Mouse (Mus musculus): ENCODE measurements at regions not wholly inside any gene's neighbourhood (a gene's known extent, or its start where the extent isn't known, plus 50 kb on each side); places are given as distances from the start of the nearest gene placed in this dataset.

- Histone ChIP-seq H3K27me3 (replicated peaks) (no peaks in the 10 kb centered on the region), H3K27ac (no peak overlapping the region), H3K4me2 (replicated peaks) (no peak overlapping the region), H3K4me3 (no peak overlapping the region), H3K9ac (no peak overlapping the region), H3K4me1 (no peaks in the 10 kb centered on the region), H3K36me3 (no peaks in the 10 kb centered on the region), H3K9me3 (no peaks in the 10 kb centered on the region)
- ATAC-seq (ENCODE audit: low FRiP score, low read depth): peak; percentile 55; the same call in 1 of the 2 replicates
- WGBS: 19% methylated on average over 2 of the region's 2 CpGs
Observed at GRCm38 (mm10) chr15:42913285-42913684, 2779.1 kb downstream of the 9330182O14Rik start.

GRCm38 (mm10) chr15:42914099-42914498 is 2779.9 kb downstream of the 9330182O14Rik start:
- Histone ChIP-seq H3K4me3 (no peak overlapping the region), H3K9me3 (no peaks in the 10 kb centered on the region), H3K36me3 (no peaks in the 10 kb centered on the region), H3K4me1 (no peaks in the 10 kb centered on the region), H3K27me3 (replicated peaks) (no peaks in the 10 kb centered on the region), H3K4me2 (replicated peaks) (no peak overlapping the region), H3K27ac (no peak overlapping the region), H3K9ac (no peak overlapping the region)
- ATAC-seq (ENCODE audit: low FRiP score, low read depth): peak; percentile 71; the same call in 1 of the 2 replicates
- WGBS: 8% methylated on average over 3 of the region's 3 CpGs

- no peaks in the 10 kb centered on the region for H3K36me3 ChIP-seq
- H3K4me3 ChIP-seq: no peak overlapping the region
- 83% methylated on average over 11 of the region's 11 CpGs for WGBS
- no peaks in the 10 kb centered on the region for H3K4me1 ChIP-seq
- no peaks in the 10 kb centered on the region for H3K27me3 ChIP-seq (replicated peaks)
- H3K9ac ChIP-seq: no peak overlapping the region
- no peak overlapping the region for H3K27ac ChIP-seq
- no peak overlapping the region for H3K4me2 ChIP-seq (replicated peaks)
- no peaks in the 10 kb centered on the region for H3K9me3 ChIP-seq
- ATAC-seq (ENCODE audit: low FRiP score, low read depth): no peak
Observed at GRCm38 (mm10) chr15:42915195-42915594, 2781.0 kb downstream of the 9330182O14Rik start.

GRCm38 (mm10) chr15:42921618-42922017 is 2787.5 kb downstream of the 9330182O14Rik start:
- Histone ChIP-seq H3K4me1 (no peaks in the 10 kb centered on the region), H3K4me3 (no peak overlapping the region), H3K27me3 (replicated peaks) (no peaks in the 10 kb centered on the region), H3K4me2 (replicated peaks) (no peak overlapping the region), H3K9me3 (no peaks in the 10 kb centered on the region), H3K36me3 (no peaks in the 10 kb centered on the region), H3K27ac (no peak overlapping the region), H3K9ac (no peak overlapping the region)
- WGBS: 71% methylated on average over 3 of the region's 3 CpGs
- ATAC-seq (ENCODE audit: low FRiP score, low read depth): no peak

GRCm38 (mm10) chr15:42928331-42928730 is 2794.2 kb downstream of the 9330182O14Rik start:
- no peak for ATAC-seq (ENCODE audit: low FRiP score, low read depth)
- 83% methylated on average over 4 of the region's 4 CpGs for WGBS
- Histone ChIP-seq H3K4me2 (replicated peaks) (no peak overlapping the region), H3K27me3 (replicated peaks) (no peaks in the 10 kb centered on the region), H3K27ac (no peak overlapping the region), H3K4me1 (no peaks in the 10 kb centered on the region), H3K9me3 (no peaks in the 10 kb centered on the region), H3K4me3 (no peak overlapping the region), H3K36me3 (no peaks in the 10 kb centered on the region), H3K9ac (no peak overlapping the region)

GRCm38 (mm10) chr15:42944610-42945009 is 2810.4 kb downstream of the 9330182O14Rik start:
- Histone ChIP-seq H3K27me3 (replicated peaks) (no peaks in the 10 kb centered on the region), H3K36me3 (no peaks in the 10 kb centered on the region), H3K9me3 (no peaks in the 10 kb centered on the region), H3K27ac (no peak overlapping the region), H3K4me1 (no peaks in the 10 kb centered on the region), H3K4me2 (replicated peaks) (no peak overlapping the region), H3K4me3 (no peak overlapping the region), H3K9ac (no peak overlapping the region)
- ATAC-seq (ENCODE audit: low FRiP score, low read depth): no peak
- 80% methylated on average over 1 of the region's 1 CpGs for WGBS

GRCm38 (mm10) chr15:42955167-42955566 is 2821.0 kb downstream of the 9330182O14Rik start:
- no peak overlapping the region for H3K4me3 ChIP-seq
- no peak overlapping the region for H3K4me2 ChIP-seq (replicated peaks)
- no peak overlapping the region for H3K27ac ChIP-seq
- H3K9ac ChIP-seq: no peak overlapping the region
- no peaks in the 10 kb centered on the region for H3K4me1 ChIP-seq
- no peaks in the 10 kb centered on the region for H3K27me3 ChIP-seq (replicated peaks)
- H3K36me3 ChIP-seq: no peaks in the 10 kb centered on the region
- no peaks in the 10 kb centered on the region for H3K9me3 ChIP-seq
- WGBS: 84% methylated on average over 4 of the region's 4 CpGs
- no peak for ATAC-seq (ENCODE audit: low FRiP score, low read depth)

GRCm38 (mm10) chr15:42962747-42963338 is 2828.7 kb downstream of the 9330182O14Rik start:
- 23% methylated on average over 11 of the region's 11 CpGs for WGBS
- no peak overlapping the region for H3K4me2 ChIP-seq (replicated peaks)
- no peaks in the 10 kb centered on the region for H3K4me1 ChIP-seq
- H3K9ac ChIP-seq: no peak overlapping the region
- H3K9me3 ChIP-seq: no peaks in the 10 kb centered on the region
- H3K36me3 ChIP-seq: no peaks in the 10 kb centered on the region
- ATAC-seq (ENCODE audit: low FRiP score, low read depth): peak; percentile 80
- no peak overlapping the region for H3K27ac ChIP-seq
- H3K27me3 ChIP-seq (replicated peaks): no peaks in the 10 kb centered on the region
- H3K4me3 ChIP-seq: no peak overlapping the region

- Histone ChIP-seq H3K36me3 (no peaks in the 10 kb centered on the region), H3K9ac (no peak overlapping the region), H3K4me1 (no peaks in the 10 kb centered on the region), H3K27me3 (replicated peaks) (no peaks in the 10 kb centered on the region), H3K27ac (no peak overlapping the region), H3K4me2 (replicated peaks) (no peak overlapping the region), H3K9me3 (no peaks in the 10 kb centered on the region), H3K4me3 (no peak overlapping the region)
- ATAC-seq (ENCODE audit: low FRiP score, low read depth): no peak
- 66% methylated on average over 3 of the region's 3 CpGs for WGBS
Observed at GRCm38 (mm10) chr15:42965314-42965713, 2831.1 kb downstream of the 9330182O14Rik start.
